Mouse (Mus musculus) embryonic facial prominence, embryonic 13.5 days (tissue): ENCODE measurements at regions not wholly inside any gene's neighbourhood (a gene's known extent, or its start where the extent isn't known, plus 50 kb on each side); places are given as distances from the start of the nearest gene placed in this dataset.
"Not testable (repeated sequence)": the region's sequence is repeated elsewhere in the genome, so short reads cannot be mapped to it uniquely, and the experiment has no call there.

Experiments
- ATAC-seq: fragments of 200-750 bp; cut with Nextera tagmentation; 2 replicates; pipeline ENCODE4 v1.8.0; 2017; ENCODE audit warnings: low read depth; ENCODE audit not compliant: insufficient number of reproducible peaks, insufficient read depth, low FRiP score, low TSS enrichment
- H3K27ac ChIP-seq: fragments of 300-500 bp; sonication (generic); 2 replicates; pipeline ENCODE4 v1.5.1; 2015; ENCODE audit warnings: moderate library complexity, mild to moderate bottlenecking, inconsistent platforms
- H3K27me3 ChIP-seq: fragments of 300-500 bp; sonication (generic); 2 replicates; pipeline ENCODE4 v1.6.1; 2015; ENCODE audit warnings: mild to moderate bottlenecking, inconsistent platforms
- H3K36me3 ChIP-seq: fragments of 300-500 bp; sonication (generic); 2 replicates; pipeline ENCODE4 v1.6.1; 2015; ENCODE audit warnings: mild to moderate bottlenecking, inconsistent platforms
- H3K4me1 ChIP-seq: fragments of 300-500 bp; sonication (generic); 2 replicates; pipeline ENCODE4 v1.6.1; 2015; ENCODE audit warnings: inconsistent platforms
- H3K4me2 ChIP-seq: fragments of 300-500 bp; sonication (generic); 2 replicates; pipeline ENCODE4 v1.6.1; 2015; ENCODE audit warnings: moderate library complexity, mild to moderate bottlenecking, inconsistent platforms
- H3K4me3 ChIP-seq: fragments of 300-500 bp; sonication (generic); 2 replicates; pipeline ENCODE4 v1.5.1; 2015; ENCODE audit warnings: mild to moderate bottlenecking, inconsistent platforms
- H3K9ac ChIP-seq: fragments of 300-500 bp; sonication (generic); 2 replicates; pipeline ENCODE4 v1.6.1; 2015; ENCODE audit warnings: mild to moderate bottlenecking, inconsistent platforms
- H3K9me3 ChIP-seq: fragments of 300-500 bp; sonication (generic); 2 replicates; pipeline ENCODE4 v1.6.1; 2016; ENCODE audit warnings: inconsistent platforms
- WGBS: fragments of 180-500 bp; shearing (Covaris S2); methylation state at CpG from one replicate; pipeline ENCODE4 v1.1.7; 2015; ENCODE audit warnings: mixed read lengths; 5-methylcytosine and 5-hydroxymethylcytosine counted together

DNA sequence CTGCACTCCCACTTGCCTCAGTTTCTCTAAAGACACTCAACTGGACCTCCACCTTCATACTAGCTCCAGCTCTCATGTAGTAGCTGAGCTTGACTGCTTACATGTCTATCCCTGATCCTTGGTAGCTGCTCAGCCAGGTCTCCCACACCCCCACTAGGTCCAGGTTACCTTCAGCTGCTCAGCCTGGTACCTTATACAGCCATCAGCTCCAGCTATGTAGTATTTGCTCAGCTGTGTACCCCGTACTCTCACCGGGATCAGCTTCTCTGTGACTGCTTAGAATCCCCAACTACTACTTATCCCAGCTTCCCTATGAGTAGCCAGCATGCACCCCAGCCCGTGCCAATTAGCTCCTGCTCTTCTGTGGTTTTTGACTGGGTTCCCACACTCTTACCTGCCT lies 148.1 kb downstream of the Tmem121 start:
- not testable (repeated sequence) for H3K36me3 ChIP-seq, H3K9me3 ChIP-seq, ATAC-seq, H3K4me3 ChIP-seq, H3K9ac ChIP-seq, H3K4me2 ChIP-seq, H3K27ac ChIP-seq, H3K4me1 ChIP-seq, H3K27me3 ChIP-seq
- WGBS = 81% methylated on average over 3 of the region's 3 CpGs

DNA sequence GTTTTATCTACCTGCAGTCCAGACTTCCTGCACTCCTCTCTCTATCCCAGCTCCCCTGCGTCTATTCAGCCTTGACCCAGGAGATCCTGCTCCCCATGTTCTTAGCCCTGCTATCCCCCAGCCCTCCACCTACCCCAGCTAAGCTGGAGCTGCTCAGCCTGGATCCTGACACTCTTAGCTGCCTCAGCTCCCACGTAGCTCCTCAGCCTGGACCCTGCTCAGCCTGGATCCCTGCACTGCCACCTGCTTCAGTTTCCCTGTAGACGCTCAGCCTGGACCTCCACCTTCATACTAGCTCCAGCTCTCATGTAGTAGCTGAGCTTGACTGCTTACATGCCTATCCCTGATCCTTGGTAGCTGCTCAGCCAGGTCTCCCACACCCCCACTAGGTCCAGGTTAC lies 151.5 kb downstream of the Tmem121 start:
- no peaks in the 10 kb centered on the region for H3K36me3 ChIP-seq
- H3K4me2 ChIP-seq = no peak overlapping the region
- WGBS = 54% methylated on average over 3 of the region's 3 CpGs
- no peaks in the 10 kb centered on the region for H3K9me3 ChIP-seq
- H3K27me3 ChIP-seq = no peaks in the 10 kb centered on the region
- no peak for ATAC-seq
- H3K4me1 ChIP-seq = no peaks in the 10 kb centered on the region
- H3K9ac ChIP-seq = no peak overlapping the region
- no peak overlapping the region for H3K27ac ChIP-seq
- no peak overlapping the region for H3K4me3 ChIP-seq

DNA sequence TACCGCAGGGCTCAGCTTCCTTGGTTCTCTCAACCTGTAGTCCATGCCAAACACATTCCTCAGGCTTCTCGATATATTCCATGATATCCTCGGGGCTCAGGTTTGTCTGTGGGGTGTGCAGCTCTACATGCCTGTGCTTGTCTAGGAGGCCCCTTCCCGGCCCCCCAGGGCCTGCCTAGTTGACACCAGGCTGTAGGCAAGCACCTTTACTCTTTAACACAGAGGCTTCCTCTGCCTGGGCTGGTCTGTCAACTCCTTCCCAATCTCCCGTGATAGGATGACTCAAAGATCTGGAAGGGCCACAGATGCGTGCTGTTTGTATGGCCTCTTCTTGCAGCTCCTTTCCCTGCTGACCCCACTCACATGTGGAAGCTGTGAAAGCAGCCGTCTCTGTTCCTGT lies 150.4 kb upstream of the Adam6b start:
- Histone ChIP-seq H3K4me2 (no peak overlapping the region), H3K36me3 (no peaks in the 10 kb centered on the region), H3K4me1 (no peaks in the 10 kb centered on the region), H3K4me3 (no peak overlapping the region), H3K9me3 (no peaks in the 10 kb centered on the region), H3K27me3 (no peaks in the 10 kb centered on the region), H3K9ac (no peak overlapping the region), H3K27ac (no peak overlapping the region)
- no peak for ATAC-seq
- 54% methylated on average over 7 of the region's 7 CpGs for WGBS

DNA sequence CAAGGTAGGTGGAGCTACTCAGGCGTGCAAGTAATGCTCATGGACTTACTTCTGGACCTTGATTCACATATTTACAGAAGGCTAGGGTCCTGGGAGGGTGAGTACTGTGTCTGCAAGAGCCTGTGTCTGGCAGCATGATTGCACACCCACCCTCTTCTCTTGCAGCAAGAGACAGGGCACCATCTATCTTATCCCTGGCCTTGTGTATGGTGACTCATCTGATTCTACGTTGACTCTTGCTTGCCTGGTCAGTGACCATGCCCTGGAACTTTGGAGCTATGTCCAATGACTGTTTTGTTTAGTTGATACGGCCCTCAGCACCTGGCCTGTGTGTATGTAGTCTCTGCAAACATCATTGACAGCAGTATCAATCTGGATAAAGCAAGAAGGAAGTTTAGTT lies 148.3 kb upstream of the Adam6b start:
- no peak overlapping the region for H3K4me3 ChIP-seq
- H3K9ac ChIP-seq = no peak overlapping the region
- 68% methylated on average over 3 of the region's 3 CpGs for WGBS
- no peak for ATAC-seq
- H3K4me1 ChIP-seq = no peaks in the 10 kb centered on the region
- H3K9me3 ChIP-seq = no peaks in the 10 kb centered on the region
- H3K27ac ChIP-seq = no peak overlapping the region
- no peak overlapping the region for H3K4me2 ChIP-seq
- no peaks in the 10 kb centered on the region for H3K27me3 ChIP-seq
- no peaks in the 10 kb centered on the region for H3K36me3 ChIP-seq

DNA sequence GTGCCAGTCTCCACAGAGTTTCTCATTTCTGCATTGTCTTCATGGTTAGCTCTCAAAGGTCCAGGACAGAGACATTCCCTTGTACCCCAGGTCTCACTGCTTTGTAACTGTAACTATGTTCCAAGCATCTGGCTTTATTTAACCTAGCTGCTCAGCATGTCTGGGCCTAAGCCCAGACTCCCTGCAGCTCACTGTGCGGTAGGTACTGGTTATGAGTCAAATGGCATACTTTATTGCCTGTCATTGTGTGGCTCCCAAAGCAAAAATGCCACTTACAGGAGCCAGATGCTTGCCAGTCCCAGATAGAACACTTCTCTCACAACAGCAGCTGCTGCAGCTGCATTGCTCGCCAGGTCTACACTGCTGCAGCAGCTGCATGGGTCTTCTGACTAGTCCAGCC lies 134.2 kb upstream of the Adam6b start:
- H3K27ac ChIP-seq = no peak overlapping the region
- 66% methylated on average over 2 of the region's 2 CpGs for WGBS
- H3K9me3 ChIP-seq = no peaks in the 10 kb centered on the region
- no peak overlapping the region for H3K4me2 ChIP-seq
- no peaks in the 10 kb centered on the region for H3K36me3 ChIP-seq
- H3K9ac ChIP-seq = no peak overlapping the region
- ATAC-seq = no peak
- no peak overlapping the region for H3K4me3 ChIP-seq
- H3K4me1 ChIP-seq = no peaks in the 10 kb centered on the region
- no peaks in the 10 kb centered on the region for H3K27me3 ChIP-seq

DNA sequence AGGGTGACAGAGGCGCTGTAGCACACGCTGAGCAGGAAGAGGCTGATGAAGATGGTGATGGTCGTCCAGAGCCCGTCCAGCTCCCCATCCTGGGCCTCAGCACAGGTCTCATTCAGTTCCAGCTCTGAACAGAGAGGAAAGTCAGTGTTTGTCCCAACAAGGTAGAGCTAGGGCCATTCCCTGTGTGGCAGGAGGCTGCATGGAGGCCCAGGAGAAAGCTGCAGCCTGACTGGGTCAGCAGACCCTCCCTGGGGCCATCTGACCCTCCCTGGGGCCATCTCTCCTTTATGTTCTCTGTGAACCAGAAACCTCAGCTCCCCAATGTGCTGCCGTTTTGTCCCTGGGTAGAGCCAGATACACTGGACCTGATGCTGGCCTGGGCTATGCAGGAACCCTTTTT lies 131.2 kb upstream of the Adam6b start:
- Histone ChIP-seq H3K27me3 (no peaks in the 10 kb centered on the region), H3K4me2 (no peak overlapping the region), H3K4me3 (no peak overlapping the region), H3K9me3 (no peaks in the 10 kb centered on the region), H3K36me3 (no peaks in the 10 kb centered on the region), H3K27ac (no peak overlapping the region), H3K4me1 (no peaks in the 10 kb centered on the region), H3K9ac (no peak overlapping the region)
- WGBS = 77% methylated on average over 5 of the region's 5 CpGs
- no peak for ATAC-seq

DNA sequence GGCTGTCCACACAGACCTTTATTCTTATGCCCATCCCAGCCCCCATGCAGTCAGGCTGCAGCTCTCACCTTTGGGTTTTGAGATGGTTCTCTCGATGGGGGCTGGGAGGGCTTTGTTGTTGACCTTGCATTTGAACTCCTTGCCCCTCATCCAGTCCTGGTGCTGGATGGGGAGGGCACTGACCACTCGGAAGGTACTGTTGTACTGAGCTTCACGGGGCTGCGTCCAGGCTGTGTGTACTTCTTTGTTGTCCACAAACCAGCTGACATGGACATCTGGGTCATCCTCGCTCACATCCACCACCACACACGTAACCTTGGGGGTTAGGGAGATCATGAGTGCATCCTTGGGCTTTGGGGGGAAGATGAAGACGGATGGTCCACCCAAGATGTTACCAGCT lies 129.3 kb upstream of the Adam6b start:
- no peak overlapping the region for H3K27ac ChIP-seq
- ATAC-seq = no peak
- H3K9me3 ChIP-seq = no peaks in the 10 kb centered on the region
- H3K36me3 ChIP-seq = no peaks in the 10 kb centered on the region
- H3K27me3 ChIP-seq = no peaks in the 10 kb centered on the region
- H3K9ac ChIP-seq = no peak overlapping the region
- H3K4me3 ChIP-seq = no peak overlapping the region
- no peaks in the 10 kb centered on the region for H3K4me1 ChIP-seq
- WGBS = 84% methylated on average over 7 of the region's 7 CpGs
- H3K4me2 ChIP-seq = no peak overlapping the region

DNA sequence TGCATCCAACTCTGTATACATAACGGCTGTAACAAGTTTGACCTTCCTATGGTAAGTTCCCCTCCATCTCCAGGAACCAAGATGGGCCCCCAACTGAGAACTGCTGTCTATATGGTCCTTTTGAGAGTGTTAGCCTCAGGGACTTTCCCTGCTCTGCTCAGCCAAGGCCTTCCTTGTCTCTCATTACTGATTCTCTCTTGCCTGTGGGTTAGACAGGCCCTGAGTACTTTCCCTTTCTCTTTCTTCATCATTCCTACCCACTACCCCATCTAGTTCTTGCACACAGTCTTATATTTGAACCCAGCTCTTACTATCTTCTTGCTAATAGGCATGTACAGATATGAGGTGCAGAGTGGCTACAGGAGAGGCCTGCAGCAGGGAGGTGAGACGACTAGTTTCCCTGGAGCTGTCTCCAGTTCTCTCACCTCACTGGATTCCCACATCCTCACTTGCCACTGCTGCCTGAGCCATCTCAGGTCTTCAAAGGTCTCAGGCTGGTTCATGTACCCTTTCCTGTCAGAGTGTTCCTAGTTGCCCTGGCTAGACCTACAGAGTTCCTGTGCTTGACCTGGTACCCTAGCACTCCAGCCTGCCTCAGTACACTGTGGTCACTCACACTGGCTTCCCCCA lies 126.8 kb upstream of the Adam6b start:
- Histone ChIP-seq H3K27ac (no peak overlapping the region), H3K9ac (no peak overlapping the region), H3K4me3 (no peak overlapping the region), H3K9me3 (no peaks in the 10 kb centered on the region), H3K4me1 (no peaks in the 10 kb centered on the region), H3K27me3 (no peaks in the 10 kb centered on the region), H3K36me3 (no peaks in the 10 kb centered on the region), H3K4me2 (no peak overlapping the region)
- no peak for ATAC-seq
- 59% methylated on average over 2 of the region's 2 CpGs for WGBS

DNA sequence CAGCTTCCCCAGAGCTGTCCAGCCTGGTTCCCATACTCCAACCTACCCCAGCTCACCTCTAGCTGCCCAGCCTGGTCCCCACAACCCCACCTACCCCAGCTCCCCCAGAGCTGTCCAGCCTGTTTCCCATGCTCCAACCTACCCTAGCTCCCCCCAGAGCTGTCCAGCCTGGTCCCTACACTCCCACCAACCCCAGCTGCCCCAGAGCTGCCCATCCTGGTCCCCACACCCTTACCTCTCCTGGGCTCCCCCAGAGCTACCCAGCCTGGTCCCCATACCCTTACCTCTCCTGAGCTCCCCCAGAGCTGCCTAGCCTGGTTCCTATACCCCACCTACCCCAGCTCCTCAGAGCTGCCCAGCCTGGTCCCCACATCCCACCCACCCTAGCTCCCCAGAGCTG lies 125.3 kb upstream of the Adam6b start:
- H3K27me3 ChIP-seq = no peaks in the 10 kb centered on the region
- no peak overlapping the region for H3K27ac ChIP-seq
- H3K9ac ChIP-seq = no peak overlapping the region
- no peaks in the 10 kb centered on the region for H3K9me3 ChIP-seq
- no peaks in the 10 kb centered on the region for H3K4me1 ChIP-seq
- 0 out of 2 replicates have a peak, but pooled peaks have one; percentile 16 for ATAC-seq
- H3K36me3 ChIP-seq = no peaks in the 10 kb centered on the region
- H3K4me2 ChIP-seq = no peak overlapping the region
- H3K4me3 ChIP-seq = no peak overlapping the region

DNA sequence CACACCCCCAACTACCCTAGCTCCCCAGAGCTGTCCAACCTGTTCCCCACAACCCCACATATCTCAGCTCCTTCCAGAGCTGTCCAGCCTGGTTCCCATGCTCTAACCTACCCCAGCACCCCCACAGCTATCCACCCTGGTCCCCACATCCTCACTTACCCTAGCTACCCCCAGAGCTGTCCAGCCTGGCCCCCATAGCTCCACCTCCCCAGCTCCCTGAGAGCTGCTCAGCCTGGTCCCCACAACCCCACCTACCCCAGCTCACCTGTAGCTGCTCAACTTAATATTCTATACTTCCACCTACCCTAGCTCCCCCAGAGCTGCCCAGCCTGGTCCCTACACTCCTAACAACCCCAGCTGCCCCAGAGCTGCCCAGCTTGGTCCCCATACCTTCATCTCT lies 124.9 kb upstream of the Adam6b start:
- no peaks in the 10 kb centered on the region for H3K36me3 ChIP-seq
- no peak for ATAC-seq
- no peaks in the 10 kb centered on the region for H3K9me3 ChIP-seq
- no peaks in the 10 kb centered on the region for H3K27me3 ChIP-seq
- H3K9ac ChIP-seq = no peak overlapping the region
- no peak overlapping the region for H3K27ac ChIP-seq
- no peaks in the 10 kb centered on the region for H3K4me1 ChIP-seq
- no peak overlapping the region for H3K4me2 ChIP-seq
- no peak overlapping the region for H3K4me3 ChIP-seq

DNA sequence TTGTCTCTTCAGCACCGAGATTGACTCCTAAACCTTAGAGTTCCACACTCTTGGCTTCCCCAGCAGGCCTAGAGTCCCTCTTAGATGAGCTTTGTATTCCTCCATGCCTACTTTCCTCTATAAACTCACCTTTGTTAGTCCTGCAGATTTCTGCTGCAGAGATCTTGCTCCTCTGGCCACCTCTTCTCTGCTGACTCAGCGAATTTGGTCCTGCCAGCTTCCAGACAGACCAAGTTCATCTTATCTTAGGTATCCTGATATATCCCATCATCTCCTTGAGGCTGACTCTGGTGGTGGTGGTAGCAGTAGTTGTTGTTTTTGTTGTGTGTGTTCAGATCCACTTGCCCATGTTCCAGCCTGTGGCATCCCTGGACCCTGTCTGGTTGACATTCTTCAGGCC lies 123.5 kb upstream of the Adam6b start:
- Histone ChIP-seq H3K4me2 (no peak overlapping the region), H3K4me3 (no peak overlapping the region), H3K4me1 (no peaks in the 10 kb centered on the region), H3K27ac (no peak overlapping the region), H3K36me3 (no peaks in the 10 kb centered on the region), H3K27me3 (no peaks in the 10 kb centered on the region), H3K9ac (no peak overlapping the region), H3K9me3 (no peaks in the 10 kb centered on the region)
- 49% methylated on average over 2 of the region's 2 CpGs for WGBS
- no peak for ATAC-seq

DNA sequence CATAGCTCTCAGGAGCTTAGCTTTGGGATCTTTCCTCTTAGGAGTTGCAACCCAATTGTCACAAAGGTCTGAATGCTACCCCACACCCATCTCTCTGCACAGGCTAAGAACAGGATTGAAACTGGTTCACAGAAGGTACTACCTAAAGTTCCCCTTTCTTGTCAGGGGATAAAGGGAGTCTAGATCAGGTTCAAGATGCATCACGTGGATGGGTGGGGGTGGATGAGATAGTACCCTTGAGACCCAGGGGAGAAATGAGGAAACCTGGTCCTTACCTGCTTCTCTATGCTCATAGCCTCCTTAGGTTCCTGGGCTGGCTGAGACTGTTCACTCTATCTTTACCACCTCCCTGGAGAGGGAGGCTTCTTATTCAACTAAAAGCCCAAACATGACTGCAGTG lies 122.9 kb upstream of the Adam6b start:
- Histone ChIP-seq H3K4me3 (no peak overlapping the region), H3K9me3 (no peaks in the 10 kb centered on the region), H3K27me3 (no peaks in the 10 kb centered on the region), H3K9ac (no peak overlapping the region), H3K4me2 (no peak overlapping the region), H3K4me1 (no peaks in the 10 kb centered on the region), H3K27ac (no peak overlapping the region), H3K36me3 (no peaks in the 10 kb centered on the region)
- 44% methylated on average over 1 of the region's 1 CpGs for WGBS
- no peak for ATAC-seq

DNA sequence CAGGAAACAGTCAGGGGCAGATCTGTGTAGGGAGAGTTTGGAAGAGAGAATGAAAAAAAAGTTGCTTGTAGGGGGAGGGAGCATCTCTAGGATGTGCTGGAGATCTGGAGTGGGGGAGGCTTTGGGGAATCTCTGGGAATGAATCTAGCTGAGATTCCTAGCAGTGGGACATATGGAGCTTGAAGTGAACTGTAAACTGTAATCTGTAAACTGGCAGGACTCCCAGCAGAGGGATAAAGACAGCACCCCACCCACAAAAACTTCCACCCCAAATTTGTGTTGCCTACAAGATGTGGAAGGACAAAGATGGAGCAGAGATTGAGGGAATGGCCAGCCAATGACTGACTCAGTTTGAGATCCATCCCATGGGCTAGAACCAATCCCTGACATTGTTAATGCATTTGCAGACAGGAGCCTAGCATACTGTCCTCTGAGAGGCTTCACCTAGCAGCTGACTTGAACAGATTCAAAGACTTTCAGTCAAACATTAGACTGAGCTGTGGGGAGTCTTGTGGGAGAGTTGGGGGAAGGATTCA lies 87.7 kb upstream of the Adam6b start:
- ATAC-seq = no peak
- Histone ChIP-seq H3K4me1 (no peaks in the 10 kb centered on the region), H3K27me3 (no peaks in the 10 kb centered on the region), H3K36me3 (no peaks in the 10 kb centered on the region), H3K9ac (no peak overlapping the region), H3K4me2 (no peak overlapping the region), H3K4me3 (no peak overlapping the region), H3K27ac (no peak overlapping the region), H3K9me3 (peaks cover 6% of the 10 kb centered on the region; the same call in 1 of the 2 replicates)
